Mouse (Mus musculus): ENCODE results near the gene Sp140. TPM values are rescaled to one million over a fixed set of nuclear protein-coding genes. Genes with fewer than 3 reads are reported as not detected.
"Not testable (repeated sequence)": the region's sequence is repeated elsewhere in the genome, so short reads cannot be mapped to it uniquely, and the experiment has no call there.

Sp140 gene
- polyA plus RNA-seq, 1 experiment from 2014 or later, result 1.00 TPM

DNA sequence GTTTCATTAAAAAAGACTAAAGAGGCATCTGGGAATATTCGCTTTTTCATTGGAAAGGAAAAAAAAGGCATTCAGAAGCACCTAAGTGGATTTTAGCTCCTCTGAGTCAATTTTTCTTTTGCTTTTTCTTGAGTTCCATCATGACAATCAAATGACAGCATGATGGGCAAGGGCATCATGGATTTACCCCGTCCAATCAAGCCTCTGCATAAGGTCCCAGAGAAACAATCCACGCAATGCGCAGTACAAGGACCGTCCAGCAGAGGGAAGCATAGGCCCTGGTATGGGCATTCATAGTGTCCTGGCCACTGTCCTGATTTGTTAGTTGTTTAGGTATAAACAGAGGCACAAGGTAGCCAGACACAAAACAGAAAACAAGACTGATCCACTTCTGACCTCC, 18.7 kb upstream of the Sp140 start:
- H3K9me3 ChIP-seq (ENCODE audit: control insufficient read depth, low read depth, low read length); H3K27me3 ChIP-seq (ENCODE audit: control insufficient read depth, insufficient read depth, low read length); H3K27ac ChIP-seq (ENCODE audit: low read length); H3K4me2 ChIP-seq (replicated peaks; ENCODE audit: low read depth, low read length); H3K4me3 ChIP-seq (ENCODE audit: low read depth, low read length); H3K36me3 ChIP-seq (ENCODE audit: control insufficient read depth, insufficient read depth, low read length); H3K9ac ChIP-seq (replicated peaks; ENCODE audit: low read depth, low read length); H3K4me1 ChIP-seq (ENCODE audit: control insufficient read depth, insufficient read depth, low read length); ATAC-seq (ENCODE audit: insufficient number of reproducible peaks, insufficient read depth, low FRiP score, low read depth): not testable (repeated sequence)
- WGBS, result 30% methylated on average over 5 of the region's 5 CpGs

DNA sequence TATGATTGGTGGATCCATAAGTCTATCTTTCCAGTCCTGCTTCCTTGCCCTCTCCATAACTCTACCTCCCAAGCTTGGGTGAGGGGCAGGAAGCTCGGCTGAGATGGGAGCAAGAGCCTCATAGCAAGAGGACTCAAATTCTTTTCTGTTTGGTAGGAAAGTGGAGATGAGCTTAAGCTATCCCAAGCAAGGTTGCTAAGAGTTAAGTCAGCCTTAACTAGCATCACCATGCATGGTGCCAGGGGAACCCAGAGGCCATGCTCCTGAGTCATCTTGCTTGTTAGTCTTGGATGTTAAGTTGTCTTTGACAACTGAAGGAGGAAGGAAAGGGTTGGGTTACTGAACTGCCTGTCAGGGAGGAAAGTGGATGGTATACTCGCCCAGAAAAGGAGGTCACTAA, 11.5 kb upstream of the Sp140 start:
- H3K9ac ChIP-seq (replicated peaks; ENCODE audit: low read depth, low read length); H3K9me3 ChIP-seq (ENCODE audit: control insufficient read depth, low read depth, low read length); H3K36me3 ChIP-seq (ENCODE audit: control insufficient read depth, insufficient read depth, low read length); H3K4me3 ChIP-seq (ENCODE audit: low read depth, low read length); H3K27me3 ChIP-seq (ENCODE audit: control insufficient read depth, insufficient read depth, low read length); H3K4me1 ChIP-seq (ENCODE audit: control insufficient read depth, insufficient read depth, low read length); H3K4me2 ChIP-seq (replicated peaks; ENCODE audit: low read depth, low read length); ATAC-seq (ENCODE audit: insufficient number of reproducible peaks, insufficient read depth, low FRiP score, low read depth); H3K27ac ChIP-seq (ENCODE audit: low read length): not testable (repeated sequence)
- WGBS, result 79% methylated on average over 1 of the region's 2 CpGs

DNA sequence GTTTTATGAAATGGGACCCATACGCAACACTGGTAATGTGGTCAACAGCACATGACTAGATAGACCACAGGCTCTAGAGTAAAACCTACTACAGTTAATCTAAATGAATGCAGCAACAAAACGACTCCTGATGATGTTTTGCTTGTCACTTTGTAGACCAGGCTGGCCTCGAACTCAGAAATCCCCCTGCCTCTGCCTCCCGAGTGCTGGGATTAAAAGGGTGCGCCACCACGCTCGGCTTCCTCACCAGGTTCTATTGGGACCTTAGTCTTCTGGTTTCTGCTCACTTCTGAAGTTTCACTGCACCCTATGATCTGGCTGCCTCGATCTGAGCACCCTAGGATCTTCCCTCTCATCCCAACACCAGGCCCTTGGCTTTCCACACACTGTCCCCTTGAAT, 7.7 kb upstream of the Sp140 start:
- WGBS, result 85% methylated on average over 8 of the region's 8 CpGs
- H3K36me3 ChIP-seq (ENCODE audit: control insufficient read depth, insufficient read depth, low read length); H3K9ac ChIP-seq (replicated peaks; ENCODE audit: low read depth, low read length); H3K9me3 ChIP-seq (ENCODE audit: control insufficient read depth, low read depth, low read length); H3K4me1 ChIP-seq (ENCODE audit: control insufficient read depth, insufficient read depth, low read length); H3K4me3 ChIP-seq (ENCODE audit: low read depth, low read length); H3K27ac ChIP-seq (ENCODE audit: low read length); H3K4me2 ChIP-seq (replicated peaks; ENCODE audit: low read depth, low read length); H3K27me3 ChIP-seq (ENCODE audit: control insufficient read depth, insufficient read depth, low read length); ATAC-seq (ENCODE audit: insufficient number of reproducible peaks, insufficient read depth, low FRiP score, low read depth): not testable (repeated sequence)

DNA sequence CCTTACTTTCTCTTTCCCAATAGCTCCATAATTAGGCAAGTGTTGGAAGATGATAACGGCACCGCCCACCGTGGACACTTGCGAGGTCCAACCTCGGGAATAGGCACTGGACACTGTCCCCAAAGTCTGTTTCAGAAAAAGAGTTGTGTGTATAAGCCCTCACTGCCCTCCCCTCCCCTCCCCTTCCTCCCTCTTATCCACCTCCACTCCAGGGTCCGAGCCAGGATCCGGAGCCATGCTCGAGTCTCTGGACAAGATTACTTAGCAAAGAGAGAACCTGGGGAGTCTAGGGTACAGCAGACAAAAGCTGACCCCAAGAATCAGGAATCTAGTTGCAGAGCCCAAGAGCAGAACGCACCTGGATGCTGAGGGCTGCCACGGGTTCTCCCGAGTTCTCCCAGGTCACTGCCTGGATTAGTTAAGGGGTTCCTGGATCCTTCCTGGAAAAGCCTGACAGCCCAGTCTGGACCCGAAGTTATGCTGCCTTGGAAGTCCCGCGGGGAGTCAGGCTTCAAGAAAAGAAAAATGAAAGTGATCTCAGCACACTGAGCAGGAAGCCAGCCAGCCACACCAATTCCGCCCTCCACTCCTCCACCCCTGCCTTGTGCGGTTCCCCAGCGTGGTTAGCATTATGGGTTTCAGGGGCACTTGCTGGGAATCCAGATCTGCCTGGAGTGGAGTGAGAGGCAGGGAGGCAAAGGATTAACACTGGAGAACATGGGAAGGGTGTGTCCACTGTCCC, 1.7 kb upstream of the Sp140 start, which contains the start of gene Sp110:
Gene Sp110, minus strand, starts transcription at position 547 of the 742 bp plus-strand sequence.
- not testable (repeated sequence) for H3K9me3 ChIP-seq (ENCODE audit: control insufficient read depth, low read depth, low read length); H3K27ac ChIP-seq (ENCODE audit: low read length); H3K9ac ChIP-seq (replicated peaks; ENCODE audit: low read depth, low read length); H3K36me3 ChIP-seq (ENCODE audit: control insufficient read depth, insufficient read depth, low read length); H3K4me3 ChIP-seq (ENCODE audit: low read depth, low read length); H3K4me2 ChIP-seq (replicated peaks; ENCODE audit: low read depth, low read length); ATAC-seq (ENCODE audit: insufficient number of reproducible peaks, insufficient read depth, low FRiP score, low read depth); H3K4me1 ChIP-seq (ENCODE audit: control insufficient read depth, insufficient read depth, low read length); H3K27me3 ChIP-seq (ENCODE audit: control insufficient read depth, insufficient read depth, low read length)
- WGBS, result 67% methylated on average over 16 of the region's 17 CpGs

DNA sequence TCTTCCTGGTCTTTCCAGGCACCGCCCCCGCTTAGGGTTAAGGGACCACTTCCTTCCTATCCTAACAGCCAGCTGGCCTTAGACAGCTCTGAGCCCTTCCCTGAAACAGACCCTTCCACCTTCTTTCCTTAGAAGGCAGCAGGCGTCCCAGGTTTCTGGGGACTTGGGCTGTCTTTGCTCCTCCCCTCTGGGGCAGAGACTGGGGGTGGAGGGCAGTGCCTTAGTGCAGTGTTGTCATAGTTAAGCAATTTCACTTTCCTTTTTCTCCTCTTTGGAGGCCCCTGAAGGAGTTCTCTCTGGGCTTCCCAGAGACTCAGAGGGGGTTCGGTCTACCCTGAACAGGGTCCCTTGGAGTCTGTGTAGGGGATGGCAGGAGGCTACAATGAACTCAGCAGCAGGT, 616 bp downstream of the Sp140 start:
- not testable (repeated sequence) for ATAC-seq (ENCODE audit: insufficient number of reproducible peaks, insufficient read depth, low FRiP score, low read depth)
- 57% methylated on average over 4 of the region's 4 CpGs for WGBS

DNA sequence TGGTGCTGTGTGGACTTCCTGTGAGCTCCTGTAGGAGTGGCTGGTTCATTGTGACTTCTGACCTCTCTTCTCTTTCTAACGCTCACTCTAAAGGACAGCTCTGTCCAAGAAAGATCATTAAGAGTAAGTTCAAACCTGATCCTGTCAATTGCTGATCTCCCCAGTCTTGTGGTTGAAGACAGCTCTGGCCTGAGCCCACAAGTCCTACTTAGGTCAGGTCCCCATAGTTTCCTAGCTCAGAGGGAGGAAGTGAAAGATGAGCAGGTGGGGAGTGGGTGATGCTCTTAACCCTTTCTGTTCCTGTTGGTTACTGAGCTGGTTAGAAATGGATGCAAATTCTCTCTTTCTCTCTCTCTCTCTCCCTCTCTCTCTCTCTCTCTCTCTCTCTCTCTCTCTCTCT, 4.2 kb downstream of the Sp140 start:
- not testable (repeated sequence) for H3K27me3 ChIP-seq (ENCODE audit: control insufficient read depth, insufficient read depth, low read length); H3K4me3 ChIP-seq (ENCODE audit: low read depth, low read length); ATAC-seq (ENCODE audit: insufficient number of reproducible peaks, insufficient read depth, low FRiP score, low read depth); H3K9me3 ChIP-seq (ENCODE audit: control insufficient read depth, low read depth, low read length); H3K27ac ChIP-seq (ENCODE audit: low read length); H3K36me3 ChIP-seq (ENCODE audit: control insufficient read depth, insufficient read depth, low read length); H3K9ac ChIP-seq (replicated peaks; ENCODE audit: low read depth, low read length); H3K4me2 ChIP-seq (replicated peaks; ENCODE audit: low read depth, low read length); H3K4me1 ChIP-seq (ENCODE audit: control insufficient read depth, insufficient read depth, low read length)
- no CpG with 5 or more reads among the region's 1 CpGs for WGBS

More for the DNA sequence above, 616 bp downstream of the Sp140 start:
- not testable (repeated sequence) for H3K27ac ChIP-seq (ENCODE audit: low read length); H3K27me3 ChIP-seq (ENCODE audit: control insufficient read depth, insufficient read depth, low read length); H3K4me3 ChIP-seq (ENCODE audit: low read depth, low read length); H3K4me2 ChIP-seq (replicated peaks; ENCODE audit: low read depth, low read length); H3K9me3 ChIP-seq (ENCODE audit: control insufficient read depth, low read depth, low read length); H3K9ac ChIP-seq (replicated peaks; ENCODE audit: low read depth, low read length); H3K4me1 ChIP-seq (ENCODE audit: control insufficient read depth, insufficient read depth, low read length); H3K36me3 ChIP-seq (ENCODE audit: control insufficient read depth, insufficient read depth, low read length)

DNA sequence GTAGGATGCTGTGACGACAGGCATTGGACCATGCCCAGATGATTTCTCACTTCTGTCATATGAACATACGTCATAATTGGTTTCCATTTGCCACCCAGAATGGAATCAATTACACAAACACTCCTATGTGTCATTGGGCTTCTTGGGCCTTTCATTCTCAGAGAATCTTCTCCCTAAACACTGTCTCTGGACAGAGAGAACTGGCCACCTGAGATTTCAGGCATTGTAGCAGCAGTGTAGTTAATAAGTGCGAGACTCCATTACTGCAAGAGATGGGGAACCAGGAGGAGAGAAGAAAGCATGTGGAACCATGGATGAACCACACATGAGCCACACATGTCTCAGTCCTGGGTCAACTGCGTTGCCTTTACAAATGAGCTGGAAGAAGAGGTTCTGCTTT, 8.2 kb downstream of the Sp140 start:
- H3K4me2 ChIP-seq (replicated peaks; ENCODE audit: low read depth, low read length); H3K36me3 ChIP-seq (ENCODE audit: control insufficient read depth, insufficient read depth, low read length); ATAC-seq (ENCODE audit: insufficient number of reproducible peaks, insufficient read depth, low FRiP score, low read depth); H3K4me3 ChIP-seq (ENCODE audit: low read depth, low read length); H3K4me1 ChIP-seq (ENCODE audit: control insufficient read depth, insufficient read depth, low read length); H3K9me3 ChIP-seq (ENCODE audit: control insufficient read depth, low read depth, low read length); H3K9ac ChIP-seq (replicated peaks; ENCODE audit: low read depth, low read length); H3K27me3 ChIP-seq (ENCODE audit: control insufficient read depth, insufficient read depth, low read length); H3K27ac ChIP-seq (ENCODE audit: low read length): not testable (repeated sequence)
- WGBS, result 85% methylated on average over 3 of the region's 4 CpGs

DNA sequence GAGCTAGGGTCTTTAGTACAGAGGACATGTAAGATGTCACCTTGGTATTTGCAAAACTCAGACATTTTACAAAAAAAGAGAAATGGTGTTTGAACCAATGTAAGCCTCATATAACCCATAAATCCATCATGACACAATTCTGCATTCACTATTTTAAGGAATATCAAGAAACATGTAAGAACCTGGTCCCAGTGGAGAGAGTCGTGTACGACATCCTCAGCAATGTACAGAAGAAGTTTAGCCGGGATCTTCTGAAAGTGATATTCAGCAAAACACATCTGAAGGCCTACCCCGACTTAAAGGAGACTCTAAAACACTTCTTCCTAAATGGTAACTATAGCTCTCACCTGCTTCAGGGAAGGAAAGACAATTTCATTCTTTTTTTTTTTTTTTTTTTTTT, 10.4 kb downstream of the Sp140 start:
- not testable (repeated sequence) for H3K9ac ChIP-seq (replicated peaks; ENCODE audit: low read depth, low read length); H3K27me3 ChIP-seq (ENCODE audit: control insufficient read depth, insufficient read depth, low read length); ATAC-seq (ENCODE audit: insufficient number of reproducible peaks, insufficient read depth, low FRiP score, low read depth); H3K4me2 ChIP-seq (replicated peaks; ENCODE audit: low read depth, low read length); H3K9me3 ChIP-seq (ENCODE audit: control insufficient read depth, low read depth, low read length); H3K4me1 ChIP-seq (ENCODE audit: control insufficient read depth, insufficient read depth, low read length); H3K4me3 ChIP-seq (ENCODE audit: low read depth, low read length); H3K27ac ChIP-seq (ENCODE audit: low read length); H3K36me3 ChIP-seq (ENCODE audit: control insufficient read depth, insufficient read depth, low read length)
- WGBS, result no CpG with 5 or more reads among the region's 4 CpGs

DNA sequence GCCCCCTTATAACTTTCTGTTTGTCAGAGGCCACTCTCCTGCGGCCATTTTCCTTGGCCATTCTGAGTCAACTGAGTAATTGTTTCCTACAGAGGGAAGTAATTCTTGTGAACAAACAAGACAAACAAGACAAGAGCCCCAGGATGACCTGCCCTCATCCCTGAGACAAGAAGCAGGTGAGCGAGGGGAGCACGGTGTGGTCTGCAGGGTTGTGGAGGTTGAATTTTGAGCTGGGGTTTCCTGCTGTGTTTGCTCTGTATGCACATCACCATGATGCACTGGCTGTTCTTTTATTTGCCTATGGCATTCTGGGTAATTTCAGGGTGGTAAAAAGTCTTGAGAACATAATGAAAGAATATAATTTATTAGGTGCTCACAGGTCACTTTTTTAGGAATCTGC, 14.9 kb downstream of the Sp140 start:
- 88% methylated on average over 3 of the region's 3 CpGs for WGBS
- not testable (repeated sequence) for H3K27me3 ChIP-seq (ENCODE audit: control insufficient read depth, insufficient read depth, low read length); H3K4me2 ChIP-seq (replicated peaks; ENCODE audit: low read depth, low read length)

More for the DNA sequence above, 14.9 kb downstream of the Sp140 start:
- H3K9ac ChIP-seq (replicated peaks; ENCODE audit: low read depth, low read length); H3K36me3 ChIP-seq (ENCODE audit: control insufficient read depth, insufficient read depth, low read length); H3K4me3 ChIP-seq (ENCODE audit: low read depth, low read length); H3K27ac ChIP-seq (ENCODE audit: low read length); H3K9me3 ChIP-seq (ENCODE audit: control insufficient read depth, low read depth, low read length); H3K4me1 ChIP-seq (ENCODE audit: control insufficient read depth, insufficient read depth, low read length); ATAC-seq (ENCODE audit: insufficient number of reproducible peaks, insufficient read depth, low FRiP score, low read depth): not testable (repeated sequence)

Measured in stomach, embryonic 14.5 days (tissue).